Mouse (Mus musculus): ENCODE results near the gene Uncx.

Uncx gene

GRCm38 (mm10) chr5:139543650-139544270 is 466 bp downstream of the Uncx start:
- no peak for DNase-seq

GRCm38 (mm10) chr5:139544271-139545135 is 1.2 kb downstream of the Uncx start:
- DNase-seq: no peak

DNA sequence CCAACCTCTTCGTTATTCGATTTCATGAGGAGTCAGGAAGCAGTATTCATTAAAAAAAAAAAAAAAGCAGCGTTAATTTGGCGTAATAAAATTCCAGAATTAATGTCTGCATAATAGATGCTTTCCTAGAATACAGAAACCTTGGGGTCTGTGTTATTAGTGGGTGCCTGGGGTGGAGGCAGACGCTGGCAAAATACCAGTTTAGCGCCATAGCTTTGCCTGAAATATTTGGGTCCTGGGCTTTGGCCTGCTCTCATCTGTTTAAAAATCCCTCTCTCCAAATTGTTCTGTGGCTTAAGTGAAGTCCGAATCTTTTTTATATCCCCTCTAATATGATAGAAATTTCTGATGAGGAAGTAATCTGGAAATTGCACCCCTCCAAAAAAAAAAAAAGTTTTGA is 1.9 kb downstream of the Uncx start:
- no peak for DNase-seq

DNA sequence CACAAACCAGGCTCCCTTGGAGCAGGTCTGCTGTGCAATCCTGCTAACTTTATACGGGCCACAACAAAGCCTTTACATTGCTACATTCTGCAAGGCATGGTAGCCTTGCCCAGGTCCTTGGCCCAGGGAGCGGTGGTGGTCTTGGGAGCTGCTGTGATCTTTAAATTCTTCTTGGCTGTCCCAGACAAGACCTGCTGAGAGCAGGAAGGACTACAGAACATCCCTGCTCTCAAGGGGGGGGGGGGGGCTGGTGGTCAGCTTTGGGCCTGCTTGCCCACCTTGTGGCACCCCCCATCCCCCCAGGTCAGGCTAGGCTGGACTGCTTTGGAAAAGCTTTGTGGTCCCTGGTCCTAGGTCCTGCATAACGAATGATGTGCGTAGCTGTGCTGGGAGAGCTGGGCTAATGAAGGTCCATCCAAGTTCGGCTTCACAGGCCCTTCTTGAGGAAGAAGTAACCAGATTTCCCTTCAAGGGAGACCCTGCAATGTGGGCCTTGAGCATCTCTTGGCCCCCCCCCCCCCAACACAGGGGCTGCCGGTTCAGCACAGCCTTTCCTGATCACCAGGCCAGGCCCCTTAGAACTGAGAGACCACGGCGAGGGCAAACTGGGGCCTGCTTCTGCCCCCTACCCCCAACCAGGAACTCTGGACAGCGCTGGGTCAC is 2.5 kb downstream of the Uncx start:
- no peak for DNase-seq

DNA sequence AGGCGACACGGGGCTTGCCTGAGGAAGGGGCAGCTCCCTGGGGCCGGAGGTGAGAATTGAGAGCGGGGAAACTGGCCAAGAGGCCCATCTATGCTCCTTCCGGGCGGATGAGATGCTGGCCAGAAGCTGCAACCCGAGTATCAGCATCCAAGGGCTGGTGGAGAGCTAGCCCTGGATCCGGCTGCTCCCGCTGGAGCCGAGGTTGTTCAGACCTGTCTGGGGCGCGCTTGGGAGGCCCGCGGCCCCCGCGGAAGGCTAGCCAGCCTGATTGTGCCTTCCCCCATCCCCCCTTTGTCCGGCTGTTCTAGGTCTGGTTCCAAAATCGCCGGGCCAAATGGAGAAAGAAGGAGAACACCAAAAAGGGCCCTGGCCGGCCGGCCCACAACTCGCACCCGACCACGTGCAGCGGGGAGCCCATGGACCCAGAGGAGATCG is 3.1 kb downstream of the Uncx start:
- DNase-seq: no peak

- DNase-seq: no peak
Measured at GRCm38 (mm10) chr5:139546771-139547420, 3.6 kb downstream of the Uncx start.

DNA sequence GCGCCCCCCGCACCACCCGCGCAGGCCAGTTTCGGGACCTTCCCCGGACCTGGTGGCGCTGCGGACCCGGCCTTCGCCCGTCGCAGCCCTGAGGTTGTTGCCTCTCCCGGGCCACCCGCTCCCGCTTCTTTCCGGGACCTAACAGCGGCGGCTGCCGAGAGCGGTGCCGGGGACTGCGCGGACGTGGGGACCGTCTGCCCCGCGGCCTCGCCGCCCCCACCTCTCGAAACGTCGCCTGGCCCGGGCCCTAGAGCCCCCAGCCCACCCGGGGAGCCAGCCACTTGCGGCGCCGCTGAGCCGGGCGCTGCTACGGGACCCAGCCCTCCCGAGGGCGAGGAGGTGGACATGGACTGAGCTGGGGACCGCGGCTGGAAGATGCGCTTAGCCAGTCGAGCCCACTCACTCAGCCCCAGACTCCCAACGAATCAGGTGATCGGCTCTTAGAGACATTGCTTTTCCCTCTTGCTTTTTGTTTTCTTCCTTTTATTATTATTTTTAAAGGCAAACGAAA is 4.2 kb downstream of the Uncx start:
- no peak for DNase-seq

DNA sequence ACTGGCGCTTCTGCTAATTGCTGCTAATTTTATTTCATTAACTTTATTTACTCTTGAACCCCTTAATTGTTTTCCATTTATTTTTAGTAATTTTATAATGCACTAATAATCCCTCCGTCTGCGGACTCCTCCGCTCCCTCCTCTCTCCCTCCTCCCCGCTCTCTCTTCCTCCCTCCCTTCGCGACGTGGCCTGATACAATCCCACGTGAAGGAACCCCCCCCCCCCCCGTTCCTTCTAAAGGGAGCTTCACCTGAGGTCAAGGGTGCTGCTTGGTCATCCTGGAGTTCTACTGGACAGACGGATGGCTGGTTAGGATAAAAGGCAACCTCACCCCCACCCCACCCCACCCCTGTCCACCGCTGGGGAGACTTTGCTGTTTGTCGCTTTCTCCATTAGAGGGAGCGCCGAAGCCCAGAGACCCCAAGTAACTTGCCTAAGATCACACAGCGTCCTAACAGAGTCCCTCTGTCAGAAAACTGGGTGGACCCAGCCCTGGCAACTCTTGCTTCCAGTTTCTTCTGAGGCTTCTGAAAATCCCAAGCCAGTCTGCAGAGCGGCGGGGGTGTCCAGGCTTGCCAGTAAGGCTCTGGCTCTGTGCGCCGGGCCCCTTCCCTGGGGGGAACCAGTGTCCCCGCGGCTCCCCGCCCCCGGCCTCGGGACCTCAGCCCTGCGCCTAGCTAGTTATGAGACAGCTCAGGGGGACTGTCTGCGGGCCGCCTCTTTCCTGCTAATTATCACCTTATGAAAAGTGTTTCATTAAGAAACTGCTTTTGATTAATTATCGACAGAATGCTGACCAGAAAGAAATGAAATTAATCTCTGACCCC is 10.4 kb downstream of the Uncx start:
- no peak for DNase-seq

GRCm38 (mm10) chr5:139554478-139555335 is 11.4 kb downstream of the Uncx start:
- DNase-seq: no peak

- no peak for DNase-seq
Measured at GRCm38 (mm10) chr5:139555476-139556115, 12.3 kb downstream of the Uncx start.

DNA sequence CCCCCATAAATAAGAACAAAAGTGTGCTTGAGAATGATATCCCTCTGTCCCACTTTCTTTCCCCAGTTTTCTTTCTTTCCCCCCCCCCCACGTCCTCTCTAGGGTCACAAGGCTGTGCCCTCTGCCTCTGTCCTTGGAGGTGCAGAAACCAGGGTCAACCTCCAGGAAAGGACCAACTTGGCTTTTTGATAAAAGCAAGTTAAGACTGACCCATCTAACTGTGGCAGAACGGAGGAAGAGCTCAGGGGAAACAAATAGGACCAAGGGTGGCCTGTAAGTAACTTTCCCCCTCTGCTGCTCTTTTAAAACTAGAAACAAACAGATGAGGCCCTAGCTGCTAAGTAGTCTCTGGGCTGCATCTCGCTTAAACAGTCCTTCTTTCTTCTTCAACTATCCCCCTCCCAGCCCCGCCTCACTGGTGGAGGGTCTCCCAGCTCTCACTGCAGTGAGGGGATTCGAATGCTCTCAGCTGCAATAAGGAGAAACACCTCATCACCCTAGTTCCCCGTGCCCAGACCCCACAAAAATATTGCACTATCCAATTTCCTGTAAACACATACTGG is 12.9 kb downstream of the Uncx start:
- DNase-seq: no peak

GRCm38 (mm10) chr5:139557079-139557478 is 13.8 kb downstream of the Uncx start:
- no peak for DNase-seq

GRCm38 (mm10) chr5:139557531-139558467 is 14.5 kb downstream of the Uncx start:
- DNase-seq: no peak

DNA sequence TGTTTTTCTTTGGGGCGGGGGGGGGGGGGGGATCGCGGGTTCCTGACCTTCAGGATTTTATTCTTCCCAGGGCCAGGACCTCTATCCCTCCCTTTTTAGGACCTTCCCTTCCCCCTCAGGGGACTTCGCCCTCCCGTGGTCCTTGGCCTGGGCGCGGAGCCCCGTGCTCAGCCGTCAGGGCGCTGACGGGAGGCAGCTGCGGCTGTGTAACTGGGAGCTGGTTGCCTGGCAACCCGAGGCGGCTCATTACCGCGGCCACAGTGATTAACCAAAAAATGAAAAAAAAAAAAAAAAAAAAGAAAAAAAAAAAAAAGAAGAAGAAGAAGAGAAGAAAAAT is 15.1 kb downstream of the Uncx start:
- DNase-seq: peak; percentile 57

DNA sequence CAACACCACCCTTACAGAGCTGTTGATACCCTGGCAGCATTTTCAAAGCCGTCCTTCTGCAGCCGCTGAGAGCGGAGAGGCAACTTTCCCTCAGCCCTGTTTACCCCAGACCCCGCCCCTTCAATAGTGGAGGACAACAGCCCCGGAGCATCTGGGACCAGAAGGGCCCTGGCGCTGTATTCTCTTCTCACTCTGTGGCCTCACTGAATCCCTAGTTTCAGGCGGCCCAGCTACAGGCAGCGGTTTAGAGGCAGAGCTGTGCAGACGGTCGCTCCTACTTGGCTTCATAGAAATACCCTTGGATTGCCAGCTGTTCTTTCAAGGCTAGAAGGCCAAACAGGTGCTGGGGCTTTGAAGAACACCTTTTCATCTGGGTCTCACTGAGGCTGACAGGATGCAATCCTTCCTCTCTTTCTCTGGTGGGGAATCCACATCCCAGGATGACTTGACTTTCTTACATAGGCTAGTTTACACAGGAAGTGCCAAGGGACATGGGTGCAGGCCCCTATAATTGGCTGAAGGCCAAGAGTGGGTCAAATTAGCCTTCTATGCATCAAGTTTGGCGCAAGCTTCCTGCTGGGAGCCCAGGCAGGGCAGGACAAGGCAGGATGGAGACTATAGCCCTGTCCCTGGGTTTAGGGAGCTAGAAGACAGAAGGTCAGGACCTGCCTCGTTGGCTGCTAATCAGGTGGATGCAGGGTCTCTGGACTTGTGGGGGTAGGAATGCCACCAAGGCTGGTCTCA is 15.8 kb downstream of the Uncx start:
- DNase-seq: peak; percentile 45

DNA sequence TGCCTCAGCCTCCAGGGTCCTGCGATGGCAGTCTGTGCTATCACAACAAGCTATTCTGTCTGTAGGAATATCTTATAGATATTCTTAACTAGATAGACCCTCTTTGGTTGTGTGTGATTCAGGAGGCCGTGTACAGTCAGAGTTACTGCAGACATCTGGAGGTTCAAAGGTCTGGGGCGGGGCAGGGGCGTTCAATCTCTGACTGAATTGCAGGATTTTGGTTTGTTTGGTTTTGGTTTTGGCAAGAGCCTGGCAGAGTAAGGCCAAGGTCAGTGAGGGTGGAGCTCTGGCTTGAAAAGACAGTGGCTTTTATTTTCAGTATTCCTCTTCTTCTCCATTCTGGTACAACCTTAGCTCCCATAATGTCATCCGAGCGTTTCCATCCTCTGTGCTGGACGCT is 16.5 kb downstream of the Uncx start:
- DNase-seq: no peak

GRCm38 (mm10) chr5:139561363-139562001 is 18.2 kb downstream of the Uncx start:
- DNase-seq: no peak

- no peak for DNase-seq
Measured at GRCm38 (mm10) chr5:139564663-139565062, 21.4 kb downstream of the Uncx start.
